Mouse (Mus musculus): ENCODE measurements at regions not wholly inside any gene's neighbourhood (a gene's known extent, or its start where the extent isn't known, plus 50 kb on each side); places are given as distances from the start of the nearest gene placed in this dataset.
A peak's percentile ranks its signal among the peaks of the same experiment; 100 is the strongest.

GRCm38 (mm10) chr14:111212929-111213657 is 458.1 kb upstream of the Slitrk6 start:
- no peak for DNase-seq (ENCODE audit: low read depth, low spot score)

DNA sequence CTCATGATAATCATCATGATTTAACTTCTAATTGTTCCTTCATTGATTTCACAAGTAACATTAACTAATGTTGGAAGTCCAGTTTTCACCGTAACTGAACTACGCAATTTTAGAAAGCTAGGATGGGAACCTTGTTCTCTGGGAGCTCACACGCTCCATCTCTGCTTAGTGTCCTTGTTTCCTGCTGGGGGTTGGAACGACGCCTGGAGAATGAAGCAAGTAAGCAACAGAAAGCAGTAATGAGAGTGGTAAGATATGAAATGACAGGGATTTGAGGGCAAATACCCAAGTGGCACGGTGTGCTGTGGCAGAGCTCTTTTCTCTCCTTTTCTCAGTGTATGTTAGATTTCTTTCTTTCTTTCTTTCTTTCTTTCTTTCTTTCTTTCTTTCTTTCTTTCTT is 448.0 kb upstream of the Slitrk5 start:
- DNase-seq (ENCODE audit: low read depth, low spot score): no peak

DNA sequence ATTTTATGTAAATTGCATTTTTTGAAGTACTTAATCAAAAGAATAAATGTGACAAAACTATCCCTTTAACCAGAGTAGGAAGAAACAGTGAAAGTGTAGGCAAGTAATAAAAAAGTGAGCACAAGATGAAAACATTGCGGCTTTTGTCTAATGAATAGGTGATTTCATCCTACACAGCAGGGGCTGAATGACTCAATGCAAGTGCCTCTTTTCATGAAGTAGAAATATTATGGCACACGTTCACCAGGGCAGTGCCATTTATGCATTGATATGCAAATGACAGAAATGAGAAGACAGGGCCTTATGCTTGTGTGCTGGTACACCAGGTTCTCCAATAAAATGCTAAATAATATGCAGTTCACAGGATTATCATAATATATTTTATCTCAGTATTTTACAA is 435.8 kb upstream of the Slitrk5 start:
- DNase-seq (ENCODE audit: low read depth, low spot score): no peak

DNA sequence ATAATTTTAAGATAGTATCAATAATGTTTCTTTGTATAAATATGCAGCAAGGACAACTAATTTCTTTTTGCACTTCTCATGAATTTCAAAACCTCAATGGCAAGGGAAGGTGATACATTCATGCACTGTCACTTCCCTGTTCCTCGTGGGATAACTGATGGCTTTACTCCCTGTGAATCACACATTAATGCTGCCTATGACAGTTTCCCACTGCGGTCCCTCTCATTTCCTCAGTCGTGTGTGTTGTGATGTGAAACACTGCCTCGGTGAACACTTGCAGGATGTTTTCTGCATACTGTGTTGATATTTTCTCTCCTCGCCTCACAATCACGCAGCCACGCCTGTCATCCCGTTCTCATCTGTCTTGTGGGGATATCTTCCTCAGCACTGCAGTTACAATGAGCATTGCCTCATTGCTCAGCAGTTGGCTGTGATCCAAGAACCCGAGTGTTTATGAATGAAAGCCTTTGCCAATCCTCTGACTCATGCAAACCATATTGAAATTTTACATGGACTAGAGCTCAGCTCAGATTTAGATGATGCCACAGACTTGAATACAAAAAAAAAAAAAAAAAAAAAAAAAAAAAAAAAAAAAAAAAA is 425.4 kb upstream of the Slitrk5 start:
- peak; percentile 66 for DNase-seq (ENCODE audit: low read depth, low spot score)

GRCm38 (mm10) chr14:111253190-111253589 is 421.7 kb upstream of the Slitrk5 start:
- DNase-seq (ENCODE audit: low read depth, low spot score): no peak

DNA sequence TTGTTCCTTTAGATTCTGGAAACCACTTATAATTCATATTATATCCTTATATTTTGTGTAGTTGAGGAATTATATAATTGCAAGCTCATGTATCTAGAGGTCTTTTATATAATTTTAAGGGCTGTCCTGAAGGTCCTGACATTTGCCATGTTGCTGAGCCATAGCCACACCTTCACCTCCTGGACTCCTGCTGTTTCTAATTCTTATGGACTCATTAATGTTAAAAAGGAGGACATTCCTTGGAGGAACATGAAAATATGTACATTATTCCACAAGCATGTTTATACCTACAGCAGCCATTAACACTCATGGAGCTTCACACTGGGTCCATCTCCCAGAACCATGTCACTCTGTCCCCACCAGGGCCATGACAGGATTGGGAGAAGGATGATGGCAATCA is 413.2 kb upstream of the Slitrk5 start:
- no peak for DNase-seq (ENCODE audit: low read depth, low spot score)

- DNase-seq (ENCODE audit: low read depth, low spot score): no peak
Measured at GRCm38 (mm10) chr14:111270239-111270638, 404.7 kb upstream of the Slitrk5 start.

DNA sequence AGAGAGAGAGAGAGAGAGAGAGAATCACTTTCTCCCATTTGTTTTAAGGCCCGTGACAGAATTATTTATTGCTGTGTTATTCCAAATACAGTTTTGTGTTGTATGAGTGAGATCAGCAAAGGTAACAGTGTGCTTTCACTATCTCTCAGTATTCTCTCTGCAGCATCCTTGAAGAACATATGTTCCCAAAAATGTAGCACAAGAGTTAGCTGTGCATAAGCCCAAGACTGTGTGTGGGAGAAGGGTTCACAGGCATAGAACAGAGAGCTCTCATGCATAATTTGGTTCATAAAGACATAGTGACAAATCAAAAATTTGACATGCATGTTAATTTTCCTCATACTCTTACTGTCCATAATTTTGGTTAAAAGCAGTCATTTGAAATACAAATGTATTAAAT is 393.5 kb upstream of the Slitrk5 start:
- DNase-seq (ENCODE audit: low read depth, low spot score): no peak

DNA sequence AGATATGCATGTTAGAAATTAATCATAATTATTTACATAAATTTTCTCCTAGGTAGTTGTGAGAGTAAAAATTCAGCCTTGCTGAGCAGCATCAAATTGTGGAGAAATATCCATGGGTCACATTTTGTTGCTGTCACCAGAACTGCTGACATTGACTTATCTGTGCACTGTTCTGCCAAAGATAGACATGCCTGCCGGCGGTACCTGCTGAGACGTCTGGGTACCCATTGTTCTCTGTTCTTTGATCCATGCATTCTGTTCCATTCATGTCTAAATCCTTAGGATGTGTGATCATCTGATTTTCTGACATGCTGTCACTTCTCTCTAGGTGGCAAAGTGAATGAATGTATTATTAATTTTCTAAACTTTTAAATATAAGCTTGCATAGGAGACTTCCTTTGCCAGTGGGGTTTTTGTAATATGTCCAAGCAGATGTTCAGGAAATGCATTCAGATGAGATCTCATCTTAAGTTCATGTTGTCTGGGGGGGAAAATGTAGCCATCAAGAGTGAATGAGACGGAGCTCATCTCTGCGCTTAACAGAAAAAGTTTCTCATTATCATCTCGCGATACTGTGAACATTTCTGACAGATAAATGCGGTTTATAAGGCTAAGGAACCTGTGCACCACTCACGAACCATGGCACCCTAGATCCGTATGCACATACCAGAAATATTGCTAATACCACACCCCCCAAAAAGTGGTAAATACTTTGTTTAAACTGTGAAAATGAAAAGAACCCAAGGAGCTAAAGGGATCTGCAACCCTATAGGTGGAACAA is 391.0 kb upstream of the Slitrk5 start:
- DNase-seq (ENCODE audit: low read depth, low spot score): no peak

GRCm38 (mm10) chr14:111285981-111286380 is 388.9 kb upstream of the Slitrk5 start:
- peak; percentile 7 for DNase-seq (ENCODE audit: low read depth, low spot score)

- DNase-seq (ENCODE audit: low read depth, low spot score): no peak
Measured at GRCm38 (mm10) chr14:111295521-111295920, 379.4 kb upstream of the Slitrk5 start.

DNA sequence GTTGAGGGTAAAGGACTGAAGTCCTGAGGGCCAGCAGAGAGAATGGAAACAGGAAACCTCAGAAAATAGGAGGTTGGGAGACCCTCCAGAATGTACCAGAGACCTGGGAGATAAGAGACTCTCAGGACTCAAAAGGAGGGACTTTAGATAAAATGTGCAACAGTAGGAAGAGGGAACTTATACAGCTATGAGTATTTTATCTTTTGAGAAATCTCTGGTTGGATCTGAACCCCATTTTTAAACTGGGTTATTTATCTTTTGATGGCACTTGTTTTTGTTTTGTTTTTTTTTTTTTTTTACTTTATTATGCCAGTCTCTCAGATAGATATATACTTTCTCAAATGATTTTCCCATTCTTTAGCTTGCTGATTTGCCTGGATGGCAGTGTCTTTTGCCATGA is 377.1 kb upstream of the Slitrk5 start:
- no peak for DNase-seq (ENCODE audit: low read depth, low spot score)

DNA sequence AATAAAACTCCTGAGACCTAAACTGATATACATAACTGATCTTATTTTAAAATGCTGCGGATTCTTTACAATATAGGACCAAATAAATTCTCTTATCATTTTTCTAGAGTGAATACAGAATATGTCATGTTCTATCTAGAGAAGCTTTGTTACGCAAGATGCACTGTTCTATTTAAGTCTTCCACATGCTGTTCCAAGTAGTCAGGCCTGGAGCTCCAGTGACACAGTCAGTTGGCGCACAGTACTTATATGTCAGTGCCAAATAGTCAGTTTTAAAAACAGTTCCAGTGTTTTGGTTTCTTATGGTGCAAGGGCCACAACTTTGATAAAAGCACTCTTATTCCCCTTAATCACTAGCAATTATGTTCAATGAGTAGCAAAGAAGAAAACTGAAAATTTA is 344.3 kb upstream of the Slitrk5 start:
- DNase-seq (ENCODE audit: low read depth, low spot score): no peak

- no peak for DNase-seq (ENCODE audit: low read depth, low spot score)
Measured at GRCm38 (mm10) chr14:111353518-111353917, 321.4 kb upstream of the Slitrk5 start.

DNA sequence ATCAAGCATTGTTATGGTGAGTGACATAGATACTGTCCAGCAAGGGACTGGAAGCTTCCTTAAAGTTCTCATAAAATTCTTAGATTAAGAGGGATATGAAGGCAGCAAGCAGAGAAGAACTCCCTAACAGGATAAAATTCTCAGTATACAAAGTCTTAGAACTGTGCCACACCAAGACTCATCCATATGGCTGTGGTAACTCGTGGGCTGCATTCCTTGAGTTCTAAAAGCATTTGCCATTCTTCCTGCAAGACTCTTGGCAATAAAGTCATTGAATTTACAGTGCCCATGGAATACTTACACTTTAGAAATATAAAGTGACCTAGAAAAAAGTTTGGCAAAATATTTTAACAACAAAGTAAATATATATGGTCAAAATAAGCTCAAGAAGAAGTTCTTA is 278.1 kb upstream of the Slitrk5 start:
- DNase-seq (ENCODE audit: low read depth, low spot score): no peak

DNA sequence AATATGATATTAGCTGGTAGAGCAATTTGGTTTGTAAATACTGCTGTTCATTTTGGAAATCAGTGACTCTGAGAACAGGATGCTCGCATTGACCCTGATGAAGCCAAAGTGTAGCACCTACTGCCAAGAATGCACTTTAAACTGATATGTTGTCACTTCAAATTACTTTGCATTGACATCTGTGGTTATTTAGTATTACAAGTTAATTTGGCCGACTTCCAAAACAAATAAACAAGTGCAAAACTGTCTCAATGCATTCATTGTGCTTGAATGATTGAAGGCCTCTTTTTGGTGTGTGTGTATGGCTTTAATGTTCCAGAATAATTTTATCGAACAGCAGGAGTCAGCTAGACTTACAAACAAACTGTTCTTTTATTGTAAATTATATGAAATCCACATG is 274.1 kb upstream of the Slitrk5 start:
- DNase-seq (ENCODE audit: low read depth, low spot score): no peak

GRCm38 (mm10) chr14:111402538-111402937 is 272.4 kb upstream of the Slitrk5 start:
- no peak for DNase-seq (ENCODE audit: low read depth, low spot score)

GRCm38 (mm10) chr14:111403555-111403954 is 271.3 kb upstream of the Slitrk5 start:
- DNase-seq (ENCODE audit: low read depth, low spot score): peak; percentile 6

DNA sequence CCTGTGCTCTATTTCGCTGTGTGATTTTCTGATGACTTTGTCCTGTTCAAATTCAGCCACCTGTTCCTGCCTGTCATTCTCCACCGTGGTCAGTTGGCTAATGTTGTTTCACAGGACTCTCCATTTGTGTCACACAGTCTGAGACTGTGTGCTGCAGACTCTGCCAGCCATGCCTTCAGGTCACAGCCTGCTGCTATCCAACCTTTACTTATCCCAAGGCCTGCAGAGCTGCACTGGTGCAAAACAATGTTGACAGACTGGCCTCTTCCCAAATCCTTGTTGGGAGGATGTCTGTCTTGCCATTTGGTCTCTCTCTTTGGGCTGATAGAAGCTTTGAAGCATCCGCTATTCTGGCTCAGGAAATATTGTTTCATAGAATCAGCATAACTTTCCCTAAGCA is 261.4 kb upstream of the Slitrk5 start:
- no peak for DNase-seq (ENCODE audit: low read depth, low spot score)

DNA sequence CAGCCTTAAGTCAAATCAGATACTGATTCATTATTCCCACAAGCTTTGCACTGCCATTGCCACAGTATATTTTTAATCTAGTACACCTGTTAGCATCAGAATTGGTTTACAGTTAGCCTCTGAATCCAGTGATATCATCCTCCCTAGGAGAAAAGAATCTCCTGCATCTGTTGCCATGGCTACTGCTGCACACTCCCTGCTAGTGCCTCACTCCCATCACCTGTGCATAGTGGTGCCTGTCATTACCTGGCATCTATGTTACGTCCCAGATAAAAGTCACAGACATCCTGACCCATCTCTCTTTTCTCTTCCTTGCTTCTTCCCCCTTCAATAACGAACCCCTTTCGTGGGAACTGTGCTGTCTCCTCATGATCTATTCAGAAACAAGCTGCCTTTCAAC is 256.4 kb upstream of the Slitrk5 start:
- DNase-seq (ENCODE audit: low read depth, low spot score): no peak

- DNase-seq (ENCODE audit: low read depth, low spot score): no peak
Measured at GRCm38 (mm10) chr14:111429101-111429857, 245.6 kb upstream of the Slitrk5 start.

Data from 3T3-L1 (cell line).